Mouse (Mus musculus) embryo, embryonic 11.5 days (tissue): ENCODE measurements around the gene Slc44a3.

Source experiments
- DNase-seq: peaks from one replicate; pipeline ENCODE4 v3.0.0-alpha.2; 2012; ENCODE audit warnings: low read depth, low spot score

Slc44a3 gene

DNA sequence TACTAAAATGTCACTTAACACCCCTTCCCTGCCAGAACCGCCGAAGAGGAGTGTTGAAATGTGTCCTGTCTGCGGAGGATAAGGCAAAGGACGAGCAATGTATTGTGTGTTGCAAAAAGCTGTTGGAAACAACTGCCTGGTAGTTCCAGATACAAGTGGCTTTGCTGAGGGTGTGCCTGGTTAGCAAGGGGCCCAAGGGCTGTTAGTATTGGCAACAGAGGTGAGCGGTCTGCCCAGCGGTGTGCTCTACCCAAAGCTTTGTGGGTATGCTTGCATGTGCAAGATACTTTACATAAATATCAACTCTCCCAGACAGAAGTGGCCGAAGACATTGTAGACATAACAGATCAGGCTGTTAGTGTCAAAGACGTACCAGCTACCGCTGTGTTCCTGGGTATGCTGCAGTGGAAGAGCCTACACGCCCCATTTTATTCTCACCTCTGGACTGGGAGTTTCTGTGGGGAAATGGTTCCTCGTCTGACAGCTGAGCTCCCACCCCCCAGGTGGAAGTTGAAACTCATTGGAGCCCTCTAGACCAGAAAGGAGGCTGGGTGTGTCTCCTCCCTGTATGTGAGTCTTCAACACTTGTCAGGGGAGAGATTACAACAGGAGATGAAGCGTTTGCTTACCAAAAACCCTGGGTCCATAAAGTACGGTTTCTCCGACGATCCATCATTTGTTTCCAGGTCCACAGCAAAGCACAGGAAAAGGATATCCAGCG lies 71.6 kb downstream of the Slc44a3 start:
- DNase-seq, result no peak

DNA sequence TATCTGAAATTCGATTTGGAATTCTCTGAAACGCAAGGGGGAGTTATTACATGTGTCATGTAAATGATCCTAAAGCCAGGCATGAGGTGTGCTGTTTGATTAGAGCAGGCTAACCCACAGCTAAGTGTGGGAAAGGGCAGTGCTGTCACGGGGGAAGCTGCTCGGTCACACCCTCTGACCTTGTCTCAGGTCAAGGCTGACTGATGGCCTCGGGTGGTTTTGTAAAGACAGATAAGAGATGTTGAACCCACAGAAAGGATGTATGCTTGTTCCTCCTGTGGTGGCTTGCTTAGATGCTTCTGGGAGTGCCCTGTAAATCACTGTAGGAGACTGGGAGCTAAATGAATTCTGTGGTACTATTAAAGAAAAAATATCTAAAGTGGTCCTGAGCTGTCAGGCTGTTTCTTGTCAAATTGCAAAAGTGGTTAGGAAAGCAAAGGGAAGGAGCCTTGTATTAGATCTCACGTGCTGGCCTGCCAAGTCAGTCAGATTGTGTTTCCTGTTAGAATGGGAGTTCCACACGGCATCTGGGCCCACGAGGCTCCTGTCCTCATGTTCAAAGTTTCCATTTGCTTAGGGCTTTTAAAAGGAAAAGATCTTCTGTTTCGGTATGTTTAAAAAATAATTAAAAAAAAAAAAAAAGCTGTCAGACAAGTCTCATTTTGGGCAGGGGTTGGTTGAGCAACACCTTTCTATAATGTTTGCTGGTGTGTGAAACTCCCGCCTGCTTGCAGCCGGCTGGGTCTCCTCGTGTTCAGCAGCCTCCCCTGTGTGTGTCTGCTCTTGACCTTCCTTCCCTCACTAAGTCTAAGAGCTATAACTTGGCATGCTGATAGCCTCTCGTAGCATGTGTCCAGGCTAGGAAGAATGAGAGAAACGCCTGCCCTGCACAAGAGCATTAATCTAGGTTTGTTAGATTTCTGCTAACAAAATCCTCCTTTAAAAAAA lies 73.4 kb downstream of the Slc44a3 start:
- DNase-seq, result no peak

- DNase-seq, result no peak
Observed at GRCm38 (mm10) chr3:121451404-121451803, 80.8 kb downstream of the Slc44a3 start.

- no peak for DNase-seq
Observed at GRCm38 (mm10) chr3:121449527-121449926, 82.7 kb downstream of the Slc44a3 start.

- no peak for DNase-seq
Observed at GRCm38 (mm10) chr3:121448606-121449005, 83.6 kb downstream of the Slc44a3 start.

DNA sequence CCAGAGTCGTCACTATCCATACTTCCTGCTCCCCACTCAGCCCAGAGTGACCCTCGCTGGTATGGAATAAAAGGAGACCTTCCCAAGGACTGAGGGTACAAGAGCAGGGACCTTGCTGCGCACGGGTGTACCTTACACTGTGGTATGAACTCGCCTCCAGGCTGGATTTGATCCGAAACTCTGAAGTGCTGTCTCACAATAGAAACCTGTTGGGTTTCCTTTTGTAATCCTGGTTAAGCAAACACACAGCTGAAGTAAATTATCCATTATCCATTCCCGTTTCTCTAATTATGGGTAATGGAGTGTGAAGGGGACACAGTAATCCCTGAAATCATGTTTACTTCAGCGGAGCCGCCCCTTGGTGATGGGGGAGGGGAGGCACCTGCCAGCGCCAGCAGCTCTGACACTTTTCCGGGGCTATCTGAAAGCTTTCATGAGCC lies 84.2 kb downstream of the Slc44a3 start:
- no peak for DNase-seq

GRCm38 (mm10) chr3:121446454-121446853 lies 85.8 kb downstream of the Slc44a3 start:
- no peak for DNase-seq

DNA sequence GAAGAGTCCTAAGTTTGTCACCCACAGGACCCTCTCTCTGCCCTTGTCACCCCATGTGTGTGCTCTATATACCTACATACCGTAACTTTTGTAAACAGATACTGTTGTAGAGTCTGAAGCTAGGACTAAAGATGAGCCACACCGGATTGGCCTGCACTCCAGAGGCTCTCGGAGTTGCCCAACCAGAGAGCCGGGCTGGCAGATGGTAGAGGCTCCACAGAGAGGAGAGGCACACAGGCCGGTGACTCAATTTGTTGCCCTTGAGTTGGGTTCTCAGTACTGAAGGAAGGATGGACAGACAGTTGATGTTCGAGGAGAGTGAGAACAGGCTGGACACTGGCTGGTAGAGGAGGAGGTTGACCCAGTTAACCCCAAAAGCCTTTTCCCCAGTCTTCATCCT lies 87.8 kb downstream of the Slc44a3 start:
- DNase-seq, result no peak

- no peak for DNase-seq
Observed at GRCm38 (mm10) chr3:121443861-121444271, 88.3 kb downstream of the Slc44a3 start.

GRCm38 (mm10) chr3:121442288-121442687 lies 89.9 kb downstream of the Slc44a3 start:
- no peak for DNase-seq

GRCm38 (mm10) chr3:121441504-121441903 lies 90.7 kb downstream of the Slc44a3 start:
- DNase-seq, result no peak

DNA sequence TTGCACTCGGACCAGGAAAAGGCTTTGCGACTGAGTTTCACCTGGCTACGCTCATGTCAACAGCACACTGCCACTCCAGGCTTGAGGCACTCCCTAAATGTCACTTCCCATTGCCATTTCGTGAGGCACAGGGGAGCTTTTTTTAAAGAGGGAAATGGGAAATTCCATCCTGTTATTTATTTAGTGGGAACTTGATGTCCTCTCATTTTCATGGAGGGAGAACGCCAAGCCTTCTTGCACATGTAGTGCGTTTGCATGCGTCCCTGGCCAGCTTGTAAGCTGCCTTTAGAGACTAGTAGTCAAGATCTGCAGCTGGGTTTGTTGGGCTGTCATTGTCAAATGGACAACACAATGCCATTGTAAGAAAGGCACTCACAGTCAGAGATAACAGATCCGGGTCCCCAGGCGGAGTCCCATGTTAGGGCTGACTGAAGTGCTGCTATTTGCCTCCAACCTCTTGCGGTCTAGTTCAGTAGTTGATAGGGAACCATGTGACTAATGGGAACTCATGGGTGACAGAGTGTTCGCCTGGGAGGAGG lies 92.5 kb downstream of the Slc44a3 start:
- no peak for DNase-seq

DNA sequence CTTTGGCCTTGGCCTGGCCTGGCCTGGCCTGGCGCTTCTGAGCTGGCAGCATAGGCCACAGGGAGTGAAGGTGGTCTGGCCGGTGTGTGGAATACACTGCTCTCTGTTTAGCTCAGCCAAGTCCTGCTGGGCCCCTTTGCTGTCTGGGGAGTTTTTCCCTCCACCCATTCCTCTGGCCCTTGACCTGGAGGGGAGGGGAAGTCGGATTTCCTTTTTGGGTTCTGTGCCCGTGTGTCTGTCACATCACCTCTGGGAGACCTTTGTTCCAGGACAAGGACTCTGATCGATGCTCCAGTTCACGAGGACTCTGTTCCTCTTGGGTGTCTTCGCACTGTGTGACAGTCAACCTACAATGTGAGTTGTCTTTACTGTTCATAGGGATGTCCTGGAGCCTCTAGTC lies 94.2 kb downstream of the Slc44a3 start:
- no peak for DNase-seq

- DNase-seq, result no peak
Observed at GRCm38 (mm10) chr3:121437070-121437469, 95.1 kb downstream of the Slc44a3 start.

GRCm38 (mm10) chr3:121435296-121435695 lies 96.9 kb downstream of the Slc44a3 start:
- no peak for DNase-seq

GRCm38 (mm10) chr3:121433968-121434533 lies 98.2 kb downstream of the Slc44a3 start:
- peak; percentile 48 for DNase-seq

DNA sequence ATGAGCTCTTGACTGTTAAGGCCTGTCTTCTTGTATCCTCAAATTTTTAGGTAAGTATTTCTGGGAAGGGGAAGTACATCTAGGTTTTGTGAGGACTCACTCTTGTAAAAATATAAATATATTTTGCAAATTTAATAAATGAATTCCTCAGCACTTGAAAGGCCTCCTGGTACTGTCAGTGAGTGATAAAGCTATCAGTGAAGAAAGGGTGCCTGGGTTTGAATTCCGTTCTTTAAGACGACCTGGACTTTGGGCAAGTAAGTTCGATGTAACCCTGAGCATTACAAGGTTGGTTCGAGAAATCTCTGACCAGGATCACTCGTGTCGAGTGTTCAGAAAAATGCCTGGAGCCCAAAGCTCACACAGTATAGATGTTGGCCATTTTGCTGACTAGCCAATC lies 98.8 kb downstream of the Slc44a3 start:
- DNase-seq, result no peak

DNA sequence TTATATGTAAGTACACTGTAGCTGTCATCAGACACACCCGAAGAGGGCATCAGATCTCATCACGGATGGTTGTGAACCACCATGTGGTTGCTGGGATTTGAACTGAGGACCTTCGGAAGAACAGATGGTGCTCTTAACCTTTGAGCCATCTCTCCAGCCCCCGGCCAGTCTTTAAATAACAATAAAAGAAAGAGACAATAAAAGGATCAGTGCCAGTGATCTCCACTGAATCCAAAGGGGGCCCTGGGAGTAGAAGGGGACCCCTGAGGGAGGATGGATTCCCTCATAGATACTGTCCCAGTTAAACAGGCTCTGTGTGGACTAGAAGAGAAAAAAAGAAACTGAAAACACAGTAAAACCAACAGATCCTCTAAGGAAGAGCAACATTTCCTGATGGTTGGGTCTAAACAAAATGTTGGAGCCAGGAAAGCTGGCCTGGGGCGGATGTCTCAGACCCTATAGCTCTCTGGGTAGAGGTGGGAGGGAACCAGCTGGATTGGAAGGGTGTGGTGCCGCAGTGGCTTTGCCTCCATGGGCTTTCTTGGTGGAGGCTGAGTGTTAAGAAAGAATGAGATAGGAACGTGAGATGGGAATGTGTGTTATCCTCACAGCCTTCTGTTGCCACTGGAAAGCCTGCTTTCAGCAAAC lies 101.8 kb downstream of the Slc44a3 start:
- DNase-seq, result no peak

DNA sequence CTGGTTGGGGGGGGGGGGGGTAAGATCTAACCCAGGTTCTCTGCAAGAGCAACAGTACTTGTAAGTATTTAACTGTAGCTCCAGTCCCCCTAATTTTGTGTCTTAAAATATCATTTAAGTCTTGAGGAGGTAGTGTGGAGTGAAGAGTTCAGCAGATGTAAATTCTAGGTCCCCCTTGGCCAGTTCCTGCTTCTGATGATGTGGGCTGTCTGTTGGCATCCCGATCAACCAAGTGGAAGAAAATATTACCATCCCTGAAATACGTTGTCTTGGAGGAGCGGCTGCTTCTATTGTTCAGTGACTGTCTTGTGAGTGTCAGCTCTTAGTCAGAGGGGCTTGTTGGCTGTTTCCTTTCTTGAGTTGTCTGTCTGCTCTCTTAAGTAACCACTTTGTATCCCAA lies 102.7 kb downstream of the Slc44a3 start:
- no peak for DNase-seq

- DNase-seq, result no peak
Observed at GRCm38 (mm10) chr3:121428696-121429259, 103.4 kb downstream of the Slc44a3 start.

DNA sequence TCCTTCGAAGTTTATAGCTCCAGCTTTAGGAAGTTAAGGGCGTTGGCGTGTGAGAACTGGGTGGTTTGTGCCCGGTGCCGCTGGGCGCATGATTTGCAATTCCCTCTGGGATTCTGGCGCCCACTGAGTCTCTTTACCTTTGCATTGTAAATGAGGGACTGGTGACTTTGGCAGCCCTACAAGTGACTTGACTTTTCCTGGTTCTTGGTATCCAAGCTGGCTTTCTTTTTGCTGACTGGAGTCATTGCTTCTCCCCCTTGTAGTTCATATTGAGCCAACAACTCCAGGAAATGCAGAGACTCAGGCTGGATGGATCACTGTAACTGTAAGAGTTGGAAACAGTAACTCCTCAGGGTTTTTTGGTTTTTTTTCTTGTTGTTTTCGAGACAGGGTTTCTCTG lies 104.0 kb downstream of the Slc44a3 start:
- no peak for DNase-seq
